In the genomic region with DNA sequence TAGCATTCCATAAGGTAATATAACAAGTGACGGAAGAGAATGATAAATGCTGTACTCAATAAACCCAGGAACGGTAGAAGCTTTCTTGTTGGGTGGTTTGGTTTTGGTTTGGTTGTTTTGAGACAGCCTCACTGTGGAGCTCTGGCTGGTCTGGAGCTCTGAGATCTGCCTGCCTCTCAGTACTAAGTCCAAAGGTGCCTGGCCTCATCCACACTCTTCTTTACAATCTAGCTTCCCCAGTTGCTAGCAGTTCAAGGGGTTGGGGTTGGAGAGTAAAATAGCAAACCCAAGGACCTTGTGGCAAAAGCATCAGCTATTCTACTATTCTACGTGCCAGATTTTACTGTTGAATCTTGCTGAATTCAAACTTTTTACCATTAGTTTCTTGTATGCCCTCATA, we compare ENCODE assay signal across 23 mouse cellular contexts. TPM values are rescaled to one million over a fixed set of nuclear protein-coding genes. Genes with fewer than 3 reads are reported as not detected.
DNase-seq lines count a peak whose midpoint lies in the region; ATAC-seq and TF ChIP-seq lines count a peak whose summit lies in the region.
"Had no signal": no experiment of that assay in that cellular context is flagged by ENCODE, and none has a peak within 500 bp of the region (broad histone marks: within the 10 kb centered on the region; RNA-seq: fewer than 3 reads in every experiment).

No protein-coding gene starts in this region.

- intact Hi-C loops in heart, adult 2 months (cut with DNase I): loop anchor here (2.0 to 5.0 kb wide), 2 partner anchors 39 to 179 kb away; partner anchors contain the start of gene Lrch3

- no peak overlapping the region for H3K4me2 ChIP-seq in kidney, embryonic 16.5 days (replicated peaks; ENCODE audit: low read depth, low read length)
- no peak overlapping the region for H3K4me2 ChIP-seq in hindbrain, embryonic 11.5 days (replicated peaks; ENCODE audit: low read depth, low read length)
- H3K4me2 ChIP-seq: embryonic facial prominence, embryonic 15.5 days; lung, embryonic 14.5 days had no signal

- H3K27me3 ChIP-seq in heart, adult 2 months (ENCODE audit: control insufficient read depth, insufficient read depth, low read length): no peaks in the 10 kb centered on the region
- H3K27me3 ChIP-seq in kidney, adult 2 months (replicated peaks; ENCODE audit: control insufficient read depth, insufficient read depth, low read length): no peaks in the 10 kb centered on the region
- no peaks in the 10 kb centered on the region for H3K27me3 ChIP-seq in kidney, embryonic 16.5 days (ENCODE audit: insufficient read depth, low read length)
- H3K27me3 ChIP-seq in testis, adult 2 months (ENCODE audit: control insufficient read depth, insufficient read depth, low read length): no peaks in the 10 kb centered on the region
- H3K27me3 ChIP-seq in hindbrain, embryonic 11.5 days (ENCODE audit: control insufficient read depth, insufficient read depth, low read length): no peaks in the 10 kb centered on the region
- H3K27me3 ChIP-seq: embryonic facial prominence, embryonic 15.5 days; midbrain, embryonic 15.5 days; neural tube, embryonic 15.5 days had no signal

- H3K4me3 ChIP-seq in heart, adult 2 months: no peak overlapping the region
- H3K4me3 ChIP-seq in kidney, adult 2 months (ENCODE audit: insufficient read depth, low read depth, low read length): no peak overlapping the region
- no peak overlapping the region for H3K4me3 ChIP-seq in kidney, embryonic 16.5 days (ENCODE audit: low read length)
- H3K4me3 ChIP-seq in testis, adult 2 months (ENCODE audit: control insufficient read depth, low read depth, low read length): peak overlapping the region; percentile 19; the same call in 1 of the 2 replicates
- H3K4me3 ChIP-seq in hindbrain, embryonic 11.5 days (ENCODE audit: low read depth, low read length): no peak overlapping the region
- H3K4me3 ChIP-seq: midbrain, embryonic 15.5 days; neural tube, embryonic 15.5 days had no signal

- H3K27ac ChIP-seq in heart, adult 2 months: peak overlapping the region; percentile 1; the same call in 1 of the 2 replicates
- H3K27ac ChIP-seq in kidney, adult 2 months (ENCODE audit: insufficient read depth, low read depth, low read length): peak overlapping the region; percentile 73; the same call in 1 of the 2 replicates
- no peak overlapping the region for H3K27ac ChIP-seq in kidney, embryonic 16.5 days (ENCODE audit: low read length)
- no peak overlapping the region for H3K27ac ChIP-seq in testis, adult 2 months (ENCODE audit: control insufficient read depth, insufficient read depth, low read depth, low read length)
- no peak overlapping the region for H3K27ac ChIP-seq in hindbrain, embryonic 11.5 days (ENCODE audit: low read depth, low read length)
- H3K27ac ChIP-seq: embryonic facial prominence, embryonic 15.5 days; kidney, postnatal 0 days; midbrain, embryonic 15.5 days; neural tube, embryonic 15.5 days had no signal

- no peak for DNase-seq in heart, adult 2 months
- DNase-seq in heart, postnatal 4 days: no peak
- DNase-seq in kidney, adult 2 months: peak; percentile 70
- no peak for DNase-seq in testis, postnatal 10 days (ENCODE audit: low spot score)
- no peak for DNase-seq in hindbrain, embryonic 11.5 days (ENCODE audit: low spot score)
- DNase-seq in cerebellum, adult 11 months: no peak
- DNase-seq: adrenal gland, postnatal 25 days; cerebellum, adult 18-20 months; cerebellum, postnatal 25 days; heart, postnatal 10 days; layer of hippocampus, adult 9-11 months; lung, embryonic 14.5 days; lung, postnatal 36 days; spleen, adult 18-20 months; thymus, adult 2 months had no signal

- peaks cover 6% of the 10 kb centered on the region for H3K36me3 ChIP-seq in heart, adult 2 months (ENCODE audit: control insufficient read depth, insufficient read depth, low read length)
- no peaks in the 10 kb centered on the region for H3K36me3 ChIP-seq in kidney, adult 2 months (ENCODE audit: control insufficient read depth, insufficient read depth, low read length)
- no peaks in the 10 kb centered on the region for H3K36me3 ChIP-seq in kidney, embryonic 16.5 days (ENCODE audit: insufficient read depth, low read length)
- peaks cover 2% of the 10 kb centered on the region; the same call in 1 of the 2 replicates for H3K36me3 ChIP-seq in testis, adult 2 months (ENCODE audit: control insufficient read depth, insufficient read depth, low read length)
- H3K36me3 ChIP-seq in hindbrain, embryonic 11.5 days (ENCODE audit: control insufficient read depth, insufficient read depth, low read length): no peaks in the 10 kb centered on the region
- H3K36me3 ChIP-seq: embryonic facial prominence, embryonic 15.5 days; midbrain, embryonic 15.5 days; neural tube, embryonic 15.5 days had no signal

- H3K79me2 ChIP-seq in heart, adult 2 months (replicated peaks; ENCODE audit: control insufficient read depth, insufficient read depth, low read length): peaks cover 2% of the 10 kb centered on the region; the same call in 1 of the 2 replicates

- TF ChIP-seq POLR2A in heart, adult 2 months (IDR thresholded peaks at IDR 0.05; ENCODE audit: insufficient read depth, low read depth, low read length): no peak
- TF ChIP-seq POLR2A in kidney, adult 2 months (IDR thresholded peaks at IDR 0.05; ENCODE audit: low read depth, low read length): no peak
- TF ChIP-seq POLR2A in testis, adult 2 months (IDR thresholded peaks at IDR 0.05; ENCODE audit: control insufficient read depth, low read depth, low read length): no peak

- no peaks in the 10 kb centered on the region for H3K9me3 ChIP-seq in kidney, embryonic 16.5 days (ENCODE audit: low read length)
- H3K9me3 ChIP-seq in hindbrain, embryonic 11.5 days (ENCODE audit: control insufficient read depth, low read length): no peaks in the 10 kb centered on the region
- H3K9me3 ChIP-seq: embryonic facial prominence, embryonic 15.5 days; midbrain, embryonic 15.5 days; neural tube, embryonic 15.5 days had no signal

- TF ChIP-seq EP300 in heart, adult 2 months (IDR thresholded peaks at IDR 0.05; ENCODE audit: insufficient read depth, low read depth, low read length): no peak

- 95% methylated on average over 3 of the region's 3 CpGs for WGBS in heart, adult 2 months
- 68% methylated on average over 3 of the region's 3 CpGs for WGBS in kidney, adult 2 months
- 92% methylated on average over 3 of the region's 3 CpGs for WGBS in kidney, embryonic 16.5 days
- 93% methylated on average over 3 of the region's 3 CpGs for WGBS in hindbrain, embryonic 11.5 days

- peaks cover 3% of the 10 kb centered on the region for H3K4me1 ChIP-seq in heart, adult 2 months (ENCODE audit: control insufficient read depth, insufficient read depth, low read length)
- H3K4me1 ChIP-seq in kidney, adult 2 months (ENCODE audit: control insufficient read depth, insufficient read depth, low read length): peaks cover 9% of the 10 kb centered on the region
- H3K4me1 ChIP-seq in kidney, embryonic 16.5 days (ENCODE audit: insufficient read depth, low read length): peaks cover 10% of the 10 kb centered on the region
- H3K4me1 ChIP-seq in testis, adult 2 months (ENCODE audit: control insufficient read depth, insufficient read depth, low read length): peaks cover 5% of the 10 kb centered on the region
- H3K4me1 ChIP-seq in hindbrain, embryonic 11.5 days (replicated peaks; ENCODE audit: control insufficient read depth, insufficient read depth, low read length): peaks cover 2% of the 10 kb centered on the region

- no peak for TF ChIP-seq CTCF in heart, adult 2 months (IDR thresholded peaks at IDR 0.05)
- TF ChIP-seq CTCF in kidney, adult 2 months (conservative IDR thresholded peaks at IDR 0.05; ENCODE audit: insufficient read depth, insufficient read length, low read depth, low read length): no peak
- TF ChIP-seq CTCF in testis, adult 2 months (IDR thresholded peaks at IDR 0.05; ENCODE audit: control insufficient read depth, insufficient read depth, insufficient replicate concordance, low read depth, low read length): no peak

- no peak for ATAC-seq in kidney, embryonic 16.5 days (ENCODE audit: low FRiP score, low TSS enrichment)
- no peak for ATAC-seq in hindbrain, embryonic 11.5 days (ENCODE audit: low FRiP score)
- ATAC-seq: forebrain, embryonic 16.5 days; hindbrain, embryonic 16.5 days; midbrain, embryonic 15.5 days had no signal

- no peak overlapping the region for H3K9ac ChIP-seq in heart, adult 2 months (ENCODE audit: low read depth, low read length)
- no peak overlapping the region for H3K9ac ChIP-seq in kidney, embryonic 16.5 days (replicated peaks; ENCODE audit: low read length)
- no peak overlapping the region for H3K9ac ChIP-seq in hindbrain, embryonic 11.5 days (ENCODE audit: low read depth, low read length)
- H3K9ac ChIP-seq: embryonic facial prominence, embryonic 15.5 days; lung, embryonic 14.5 days; midbrain, embryonic 15.5 days; neural tube, embryonic 15.5 days had no signal

RNA-seq across cellular contexts. Expression of gene Fyttd1, which starts 1.5 kb away (rescaled TPM):
- total RNA-seq in heart, adult 2 months (2021): 100 to 1,000 TPM; 101 to 108 TPM
- 13.4 and 22.5 TPM in 2 replicates for polyA plus RNA-seq in heart, adult 2 months (2012; rRNA removed)
- 100 to 1,000 TPM; 125 to 126 TPM for total RNA-seq in heart, postnatal 4 days (2021)
- polyA plus RNA-seq in kidney, adult 2 months (2012; rRNA removed): 6.2 and 9.0 TPM in 2 replicates
- 102 and 109 TPM in 2 replicates for polyA plus RNA-seq in kidney, embryonic 16.5 days (2015; fragmentation: Nextera tagmentation; extraction: Ambion mirVana)
- 35.8 and 45.3 TPM in 2 replicates for polyA plus RNA-seq in testis, adult 2 months (2012; rRNA removed)
- polyA plus RNA-seq in hindbrain, embryonic 11.5 days (2014; fragmentation: Nextera tagmentation; extraction: Ambion mirVana): 137 and 141 TPM in 2 replicates

RNA-seq across cellular contexts. Expression of gene Rubcn, which starts 1.7 kb away (rescaled TPM):
- 10 to 100 TPM; 27.6 to 30.0 TPM for total RNA-seq in heart, adult 2 months (2021)
- polyA plus RNA-seq in heart, adult 2 months (2012; rRNA removed): 44.1 and 59.3 TPM in 2 replicates
- total RNA-seq in heart, postnatal 4 days (2021): 10 to 100 TPM; 29.8 to 35.1 TPM
- polyA plus RNA-seq in kidney, adult 2 months (2012; rRNA removed): 36.9 and 38.9 TPM in 2 replicates
- 23.7 and 24.2 TPM in 2 replicates for polyA plus RNA-seq in kidney, embryonic 16.5 days (2015; fragmentation: Nextera tagmentation; extraction: Ambion mirVana)
- 77.3 and 84.7 TPM in 2 replicates for polyA plus RNA-seq in testis, adult 2 months (2012; rRNA removed)
- 12.5 and 13.1 TPM in 2 replicates for polyA plus RNA-seq in hindbrain, embryonic 11.5 days (2014; fragmentation: Nextera tagmentation; extraction: Ambion mirVana)

RNA-seq across cellular contexts. Expression of gene Lrch3, which starts 38.1 kb away (rescaled TPM):
- 10 to 100 TPM; 20.3 to 22.6 TPM for total RNA-seq in heart, adult 2 months (2021)
- polyA plus RNA-seq in heart, adult 2 months (2012; rRNA removed): 13.8 and 25.5 TPM in 2 replicates
- total RNA-seq in heart, postnatal 4 days (2021): 10 to 100 TPM; 29.0 to 30.9 TPM
- 20.6 and 21.0 TPM in 2 replicates for polyA plus RNA-seq in kidney, adult 2 months (2012; rRNA removed)
- polyA plus RNA-seq in kidney, embryonic 16.5 days (2015; fragmentation: Nextera tagmentation; extraction: Ambion mirVana): 22.7 and 23.7 TPM in 2 replicates
- polyA plus RNA-seq in testis, adult 2 months (2012; rRNA removed): 14.2 and 15.4 TPM in 2 replicates
- 36.8 and 54.2 TPM in 2 replicates for polyA plus RNA-seq in hindbrain, embryonic 11.5 days (2014; fragmentation: Nextera tagmentation; extraction: Ambion mirVana)

Comparison
In these comparisons a context has a peak if more than half of its experiments do, and no peak if none do; other contexts are left out.
1. H3K27ac ChIP-seq: peak in heart, adult 2 months (single experiment) and kidney, adult 2 months (single experiment); none in kidney, embryonic 16.5 days (single experiment), testis, adult 2 months (single experiment) and hindbrain, embryonic 11.5 days (single experiment).